ENCODE assay signal across 20 mouse cellular contexts in the genomic region with DNA sequence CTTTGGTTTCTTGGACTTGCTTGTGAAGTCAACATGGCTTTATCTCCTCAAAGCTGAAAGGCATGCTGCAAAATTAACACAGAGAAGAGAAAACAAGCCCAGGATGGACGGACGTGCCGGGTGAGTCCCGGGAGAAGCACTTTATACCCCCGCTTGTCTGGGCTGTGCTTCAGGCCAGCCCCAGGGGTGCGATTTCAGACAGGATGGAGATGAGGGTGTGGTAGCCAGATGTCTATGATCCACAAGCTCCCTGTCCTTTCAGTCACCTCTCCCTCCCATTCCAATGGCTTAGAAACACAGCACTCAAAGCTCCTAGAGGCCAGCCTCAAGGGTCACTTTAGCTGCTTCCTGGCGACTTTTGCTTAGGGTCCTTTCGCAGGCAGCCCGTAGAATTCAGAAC. TPM values are rescaled to one million over a fixed set of nuclear protein-coding genes. Genes with fewer than 3 reads are reported as not detected.
DNase-seq lines count a peak whose midpoint lies in the region; ATAC-seq and TF ChIP-seq lines count a peak whose summit lies in the region.
"Had no signal": no experiment of that assay in that cellular context is flagged by ENCODE, and none has a peak within 500 bp of the region (broad histone marks: within the 10 kb centered on the region; RNA-seq: fewer than 3 reads in every experiment).

No protein-coding gene starts in this region.

- DNase-seq in embryonic facial prominence, embryonic 14.5 days (ENCODE audit: low spot score): peak; percentile 41
- DNase-seq in embryonic facial prominence, embryonic 10.5 days (ENCODE audit: low spot score): no peak
- peak; percentile 15 for DNase-seq in kidney, postnatal 14 days
- no peak for DNase-seq in kidney, adult 18-20 months
- peak; percentile 33 for DNase-seq in embryo, embryonic 11 days
- no peak for DNase-seq in heart, postnatal 0 days (ENCODE audit: low spot score)
- DNase-seq in frontal cortex, postnatal 25 days (ENCODE audit: low spot score in 2 of 2): no peak
- DNase-seq: cerebellum, adult 11 months; layer of hippocampus, adult 9-11 months; lung, embryonic 14.5 days; thymus, adult 18-20 months had no signal

- H3K9me3 ChIP-seq in embryonic facial prominence, embryonic 14.5 days (ENCODE audit: control insufficient read depth, low read length): no peaks in the 10 kb centered on the region
- H3K9me3 ChIP-seq in embryonic facial prominence, embryonic 10.5 days: no peaks in the 10 kb centered on the region
- H3K9me3 ChIP-seq in heart, postnatal 0 days (replicated peaks; ENCODE audit: control insufficient read depth, low read length): no peaks in the 10 kb centered on the region
- H3K9me3 ChIP-seq: heart, embryonic 13.5 days; hindbrain, embryonic 15.5 days had no signal

- H3K27me3 ChIP-seq in embryonic facial prominence, embryonic 14.5 days (replicated peaks; ENCODE audit: control insufficient read depth, insufficient read depth, low read length): no peaks in the 10 kb centered on the region
- H3K27me3 ChIP-seq in embryonic facial prominence, embryonic 10.5 days (replicated peaks; ENCODE audit: low read depth, poor library complexity, severe bottlenecking): no peaks in the 10 kb centered on the region
- no peaks in the 10 kb centered on the region for H3K27me3 ChIP-seq in heart, postnatal 0 days (ENCODE audit: control insufficient read depth, insufficient read depth, low read length)
- H3K27me3 ChIP-seq: heart, embryonic 13.5 days; hindbrain, embryonic 15.5 days had no signal

- TF ChIP-seq EP300 in heart, postnatal 0 days (IDR thresholded peaks at IDR 0.05; ENCODE audit: low read depth): no peak

- no peak overlapping the region for H3K27ac ChIP-seq in embryonic facial prominence, embryonic 14.5 days (replicated peaks; ENCODE audit: low read depth, low read length)
- no peak overlapping the region for H3K27ac ChIP-seq in embryonic facial prominence, embryonic 10.5 days (replicated peaks)
- no peak overlapping the region for H3K27ac ChIP-seq in heart, postnatal 0 days (ENCODE audit: low read depth)
- H3K27ac ChIP-seq: heart, embryonic 13.5 days; hindbrain, embryonic 15.5 days had no signal

- no peak overlapping the region for H3K4me2 ChIP-seq in embryonic facial prominence, embryonic 14.5 days (ENCODE audit: low read depth, low read length)
- H3K4me2 ChIP-seq in heart, postnatal 0 days (ENCODE audit: low read depth, low read length): no peak overlapping the region
- H3K4me2 ChIP-seq: heart, embryonic 13.5 days; hindbrain, embryonic 15.5 days; lung, embryonic 14.5 days had no signal

- TF ChIP-seq CTCF in heart, postnatal 0 days (IDR thresholded peaks at IDR 0.05; ENCODE audit: low read depth): no peak

- H3K9ac ChIP-seq in embryonic facial prominence, embryonic 14.5 days (ENCODE audit: low read depth, low read length): no peak overlapping the region
- H3K9ac ChIP-seq in heart, postnatal 0 days (replicated peaks; ENCODE audit: low read depth, low read length): no peak overlapping the region
- H3K9ac ChIP-seq: heart, embryonic 13.5 days; hindbrain, embryonic 15.5 days; lung, embryonic 14.5 days had no signal

- ATAC-seq in embryonic facial prominence, embryonic 14.5 days (ENCODE audit: low read depth): no peak
- ATAC-seq in heart, postnatal 0 days (ENCODE audit: insufficient read depth, low read depth): peak; percentile 60
- ATAC-seq in erythroid progenitor cell, adult 5-6 weeks (replicated peaks; ENCODE audit: low FRiP score, poor library complexity, severe bottlenecking): no peak
- ATAC-seq: forebrain, embryonic 16.5 days; intestine, postnatal 0 days had no signal

- peaks cover 5% of the 10 kb centered on the region; the same call in 1 of the 2 replicates for H3K4me1 ChIP-seq in embryonic facial prominence, embryonic 14.5 days (ENCODE audit: control insufficient read depth, insufficient read depth, low read length)
- H3K4me1 ChIP-seq in embryonic facial prominence, embryonic 10.5 days: peaks cover 9% of the 10 kb centered on the region
- H3K4me1 ChIP-seq in heart, postnatal 0 days (ENCODE audit: control insufficient read depth, insufficient read depth): no peaks in the 10 kb centered on the region
- H3K4me1 ChIP-seq: heart, embryonic 13.5 days; hindbrain, embryonic 15.5 days had no signal

- WGBS in embryonic facial prominence, embryonic 14.5 days: 41% methylated on average over 9 of the region's 9 CpGs
- WGBS in embryonic facial prominence, embryonic 10.5 days: 59% methylated on average over 9 of the region's 9 CpGs
- 52% methylated on average over 9 of the region's 9 CpGs for WGBS in heart, postnatal 0 days

- no peaks in the 10 kb centered on the region for H3K36me3 ChIP-seq in embryonic facial prominence, embryonic 14.5 days (ENCODE audit: control insufficient read depth, insufficient read depth, low read length)
- H3K36me3 ChIP-seq in embryonic facial prominence, embryonic 10.5 days (replicated peaks): no peaks in the 10 kb centered on the region
- no peaks in the 10 kb centered on the region for H3K36me3 ChIP-seq in heart, postnatal 0 days (replicated peaks; ENCODE audit: control insufficient read depth, insufficient read depth, low read length)
- H3K36me3 ChIP-seq: heart, embryonic 13.5 days; hindbrain, embryonic 15.5 days had no signal

- H3K4me3 ChIP-seq in embryonic facial prominence, embryonic 14.5 days (ENCODE audit: low read depth, low read length): no peak overlapping the region
- H3K4me3 ChIP-seq in embryonic facial prominence, embryonic 10.5 days: no peak overlapping the region
- H3K4me3 ChIP-seq in heart, postnatal 0 days (ENCODE audit: low read depth, low read length): no peak overlapping the region
- H3K4me3 ChIP-seq: erythroblast, embryonic 14.5 days; heart, embryonic 13.5 days; hindbrain, embryonic 15.5 days had no signal

RNA-seq across cellular contexts. Expression of a gene that starts 3.8 kb away (rescaled TPM):
- 0.31 TPM in 1 of 2 replicates, not detected in the other for polyA plus RNA-seq in embryonic facial prominence, embryonic 14.5 days (2014; fragmentation: Nextera tagmentation; extraction: Ambion mirVana)
- not detected in 2 replicates for polyA plus RNA-seq in embryonic facial prominence, embryonic 10.5 days (2016; fragmentation: Nextera tagmentation; extraction: Ambion mirVana)
- total RNA-seq in heart, postnatal 0 days (2014; rRNA removed; ENCODE audit: low replicate concordance): not detected in 2 replicates
- polyA plus RNA-seq in heart, postnatal 0 days (2015; fragmentation: Nextera tagmentation; extraction: Ambion mirVana): not detected in 2 replicates
- total RNA-seq in erythroid progenitor cell, adult 5-6 weeks (2015; ENCODE audit: low replicate concordance): 1.7 TPM in 1 of 2 replicates, not detected in the other
- not detected in 2 replicates for total RNA-seq in erythroid progenitor cell, adult 5-6 weeks (2017; ENCODE audit: low replicate concordance)
- total RNA-seq: left cerebral cortex, postnatal 10 days; liver, adult 2 months; megakaryocyte-erythroid progenitor cell, adult 5-6 weeks had no signal
- polyA plus RNA-seq: erythroblast, embryonic 14.5 days; forebrain, embryonic 16.5 days; heart, embryonic 13.5 days; intestine, postnatal 0 days; liver, adult 2 months had no signal

RNA-seq across cellular contexts. Expression of a gene that starts 48.4 kb away (rescaled TPM):
- 56.5 and 70.8 TPM in 2 replicates for polyA plus RNA-seq in embryonic facial prominence, embryonic 14.5 days (2014; fragmentation: Nextera tagmentation; extraction: Ambion mirVana)
- 4.3 and 7.7 TPM in 2 replicates for polyA plus RNA-seq in embryonic facial prominence, embryonic 10.5 days (2016; fragmentation: Nextera tagmentation; extraction: Ambion mirVana)
- 536 and 674 TPM in 2 replicates for total RNA-seq in heart, postnatal 0 days (2014; rRNA removed; ENCODE audit: low replicate concordance)
- polyA plus RNA-seq in heart, postnatal 0 days (2015; fragmentation: Nextera tagmentation; extraction: Ambion mirVana): 39.6 and 45.0 TPM in 2 replicates
- total RNA-seq in erythroid progenitor cell, adult 5-6 weeks (2015; ENCODE audit: low replicate concordance): 3.2 TPM in 1 of 2 replicates, not detected in the other
- 0.77 and 2.0 TPM in 2 replicates for total RNA-seq in erythroid progenitor cell, adult 5-6 weeks (2017; ENCODE audit: low replicate concordance)
- polyA plus RNA-seq: erythroblast, embryonic 14.5 days had no signal

RNA-seq across cellular contexts. Expression of a gene that starts 59.8 kb away (rescaled TPM):
- polyA plus RNA-seq in embryonic facial prominence, embryonic 14.5 days (2014; fragmentation: Nextera tagmentation; extraction: Ambion mirVana): 0.93 and 1.3 TPM in 2 replicates
- 0.29 and 0.55 TPM in 2 replicates for polyA plus RNA-seq in embryonic facial prominence, embryonic 10.5 days (2016; fragmentation: Nextera tagmentation; extraction: Ambion mirVana)
- 0.19 TPM in 1 of 2 replicates, not detected in the other for total RNA-seq in heart, postnatal 0 days (2014; rRNA removed; ENCODE audit: low replicate concordance)
- polyA plus RNA-seq in heart, postnatal 0 days (2015; fragmentation: Nextera tagmentation; extraction: Ambion mirVana): 1.1 and 1.3 TPM in 2 replicates
- total RNA-seq in erythroid progenitor cell, adult 5-6 weeks (2015; ENCODE audit: low replicate concordance): not detected in 2 replicates
- not detected in 2 replicates for total RNA-seq in erythroid progenitor cell, adult 5-6 weeks (2017; ENCODE audit: low replicate concordance)
- total RNA-seq: left cerebral cortex, postnatal 10 days; liver, adult 2 months; megakaryocyte-erythroid progenitor cell, adult 5-6 weeks had no signal
- polyA plus RNA-seq: erythroblast, embryonic 14.5 days; hindbrain, embryonic 15.5 days had no signal

Comparison
In these comparisons a context has a peak if more than half of its experiments do, and no peak if none do; other contexts are left out.
1. DNase-seq: peak in embryonic facial prominence, embryonic 14.5 days (single experiment), kidney, postnatal 14 days (single experiment) and embryo, embryonic 11 days (single experiment); none in embryonic facial prominence, embryonic 10.5 days (single experiment), kidney, adult 18-20 months (single experiment), heart, postnatal 0 days (single experiment) and frontal cortex, postnatal 25 days (0 of 2).